Mouse (Mus musculus): Measurements from ENCODE around the gene Rrnad1. TPM values are rescaled to one million over a fixed set of nuclear protein-coding genes. Genes with fewer than 3 reads are reported as not detected.

The Rrnad1 gene
- polyA plus RNA-seq, 1 experiment from 2014 or later = 6.1 TPM

DNA sequence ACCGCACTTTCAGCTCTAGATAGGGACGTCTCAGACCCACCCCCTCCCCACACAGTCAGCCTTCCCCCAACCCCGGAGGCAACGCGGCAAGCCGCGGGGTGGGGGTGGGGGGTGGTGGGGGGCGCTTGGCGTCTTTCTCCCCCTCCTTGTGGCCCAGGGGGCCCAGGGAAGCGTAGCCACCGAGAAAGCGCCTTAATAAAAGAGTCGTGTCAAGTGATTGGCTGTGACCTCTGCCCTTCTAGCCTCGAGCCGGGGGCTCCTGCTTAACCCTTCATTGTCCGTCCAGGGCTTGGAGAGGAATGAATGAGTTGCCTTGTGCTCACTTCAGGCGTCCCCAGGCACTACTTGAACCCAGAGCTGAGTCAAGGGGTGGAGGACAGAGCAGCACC is 17.3 kb upstream of the Rrnad1 start:
- Histone ChIP-seq H3K27me3 (peaks cover 87% of the 10 kb centered on the region), H3K36me3 (peaks cover 3% of the 10 kb centered on the region), H3K4me1 (replicated peaks) (peaks cover 38% of the 10 kb centered on the region), H3K4me3 (replicated peaks) (peak overlapping the region; percentile 22; the same call in 1 of the 2 replicates), H3K9ac (no peak overlapping the region), H3K9me3 (replicated peaks) (no peaks in the 10 kb centered on the region), H3K4me2 (peak overlapping the region; percentile 50), H3K27ac (no peak overlapping the region)
- 0% methylated on average over 15 of the region's 17 CpGs for WGBS (ENCODE audit: insufficient replicate concordance)
- ATAC-seq (ENCODE audit: low read depth) (no peak), DNase-seq (no peak)

DNA sequence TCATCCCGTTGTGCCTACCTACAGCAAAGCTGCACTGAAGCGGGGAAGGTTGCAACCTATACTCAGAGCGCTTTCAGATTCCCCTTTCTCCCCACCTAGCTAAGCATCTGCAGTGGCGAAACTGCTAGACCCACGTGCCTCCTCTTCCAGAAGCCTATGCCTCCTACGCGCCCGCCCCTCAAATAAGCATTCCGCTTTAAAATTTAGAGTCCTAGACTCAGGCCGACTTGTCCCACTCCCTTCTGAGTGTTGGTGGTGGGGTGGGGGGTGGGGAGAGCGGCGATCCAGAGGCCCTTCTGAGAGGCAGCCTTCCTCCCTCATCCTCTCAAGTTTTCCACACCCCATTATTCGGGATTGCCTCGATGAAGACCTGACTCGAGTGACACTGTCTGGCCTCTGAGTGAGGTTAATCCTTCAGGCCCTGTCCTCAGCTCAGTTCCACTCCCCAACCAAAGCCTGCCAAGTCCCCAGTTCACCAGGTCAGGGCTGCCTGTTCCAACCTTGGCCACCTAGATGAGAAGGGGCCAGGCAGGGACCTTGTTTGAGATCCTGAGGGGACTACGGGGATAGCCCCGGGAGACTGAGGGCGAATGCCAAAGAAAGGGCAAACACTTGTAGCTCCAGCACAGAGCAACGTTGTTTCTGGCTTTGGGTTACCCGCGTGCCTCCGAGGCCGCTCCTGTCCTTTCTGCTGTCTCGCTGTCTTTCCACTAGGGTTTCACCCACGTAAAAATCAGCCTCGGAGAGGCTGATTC is 16.7 kb upstream of the Rrnad1 start:
- Histone ChIP-seq H3K4me3 (replicated peaks) (peak overlapping the region; percentile 22; the same call in 1 of the 2 replicates), H3K36me3 (peaks cover 7% of the 10 kb centered on the region), H3K9me3 (replicated peaks) (no peaks in the 10 kb centered on the region), H3K27ac (no peak overlapping the region), H3K27me3 (peaks cover 81% of the 10 kb centered on the region), H3K9ac (no peak overlapping the region), H3K4me1 (replicated peaks) (peaks cover 35% of the 10 kb centered on the region), H3K4me2 (peak overlapping the region; percentile 50)
- 4% methylated on average over 26 of the region's 26 CpGs for WGBS (ENCODE audit: insufficient replicate concordance)
- ATAC-seq (ENCODE audit: low read depth) = no peak
- no peak for DNase-seq

DNA sequence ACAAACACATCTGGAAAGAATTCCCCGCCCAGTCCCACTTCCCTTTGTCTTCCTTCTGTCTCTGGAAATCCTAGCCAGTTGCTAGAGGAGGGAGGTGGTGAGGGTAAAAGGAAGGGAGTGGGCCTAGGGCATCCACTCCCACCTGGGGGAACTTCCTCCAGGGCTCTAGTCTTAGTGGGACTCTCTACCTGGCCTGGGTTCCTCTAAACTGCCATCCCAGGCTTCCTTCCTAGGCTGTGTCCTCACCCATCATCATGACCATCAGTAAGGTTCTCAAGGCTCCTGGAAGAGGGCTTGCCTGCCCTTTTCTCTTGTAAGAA is 16.0 kb upstream of the Rrnad1 start:
- Histone ChIP-seq H3K27ac (no peak overlapping the region), H3K9me3 (replicated peaks) (no peaks in the 10 kb centered on the region), H3K27me3 (peaks cover 74% of the 10 kb centered on the region), H3K36me3 (peaks cover 14% of the 10 kb centered on the region), H3K4me3 (replicated peaks) (no peak overlapping the region), H3K4me2 (no peak overlapping the region), H3K4me1 (replicated peaks) (peaks cover 32% of the 10 kb centered on the region), H3K9ac (no peak overlapping the region)
- no peak for DNase-seq
- WGBS (ENCODE audit: insufficient replicate concordance) = 38% methylated on average over 1 of the region's 1 CpGs
- no peak for ATAC-seq (ENCODE audit: low read depth)

DNA sequence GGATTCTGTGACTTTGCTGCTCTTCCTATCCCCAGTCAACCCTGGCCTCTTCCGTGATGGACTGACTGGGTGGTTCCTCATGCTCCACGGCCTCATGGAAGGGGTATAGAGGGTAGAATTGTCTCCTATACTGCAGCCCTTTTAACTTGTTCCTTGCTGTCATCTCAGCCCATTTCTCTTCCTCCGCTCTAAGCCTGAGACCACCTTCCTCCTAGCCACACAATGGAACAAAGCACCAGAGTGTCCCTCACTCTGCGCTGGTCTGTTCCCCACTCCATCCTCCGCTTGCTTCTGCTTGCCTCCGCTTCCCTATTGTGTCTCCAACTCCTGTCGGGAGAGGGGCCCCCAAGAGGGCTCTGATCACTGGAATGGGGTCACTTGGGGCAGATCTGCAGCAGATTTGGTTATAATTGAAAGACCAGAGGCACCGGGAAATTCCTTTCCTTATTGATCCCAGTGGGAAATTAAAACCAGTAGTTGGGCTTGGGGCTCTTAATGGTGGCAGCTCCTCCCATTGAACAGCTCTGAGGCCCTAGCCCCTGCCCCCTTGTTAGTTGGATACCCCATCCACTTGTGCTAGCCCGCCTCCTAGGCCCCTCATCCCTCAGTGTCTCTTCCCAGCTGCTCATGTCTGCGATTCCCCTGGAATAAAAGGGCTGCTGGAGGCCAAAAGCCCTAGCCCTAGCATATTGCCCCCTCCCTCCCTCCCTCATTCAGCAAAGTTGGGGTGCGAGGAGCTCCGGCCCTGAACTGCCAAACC is 15.4 kb upstream of the Rrnad1 start:
- Histone ChIP-seq H3K4me3 (replicated peaks) (no peak overlapping the region), H3K36me3 (peaks cover 19% of the 10 kb centered on the region), H3K27me3 (peaks cover 69% of the 10 kb centered on the region), H3K27ac (no peak overlapping the region), H3K9ac (no peak overlapping the region), H3K4me2 (no peak overlapping the region), H3K9me3 (replicated peaks) (no peaks in the 10 kb centered on the region), H3K4me1 (replicated peaks) (peaks cover 32% of the 10 kb centered on the region)
- ATAC-seq (ENCODE audit: low read depth) (no peak), DNase-seq (no peak)
- WGBS (ENCODE audit: insufficient replicate concordance) = 29% methylated on average over 12 of the region's 12 CpGs

DNA sequence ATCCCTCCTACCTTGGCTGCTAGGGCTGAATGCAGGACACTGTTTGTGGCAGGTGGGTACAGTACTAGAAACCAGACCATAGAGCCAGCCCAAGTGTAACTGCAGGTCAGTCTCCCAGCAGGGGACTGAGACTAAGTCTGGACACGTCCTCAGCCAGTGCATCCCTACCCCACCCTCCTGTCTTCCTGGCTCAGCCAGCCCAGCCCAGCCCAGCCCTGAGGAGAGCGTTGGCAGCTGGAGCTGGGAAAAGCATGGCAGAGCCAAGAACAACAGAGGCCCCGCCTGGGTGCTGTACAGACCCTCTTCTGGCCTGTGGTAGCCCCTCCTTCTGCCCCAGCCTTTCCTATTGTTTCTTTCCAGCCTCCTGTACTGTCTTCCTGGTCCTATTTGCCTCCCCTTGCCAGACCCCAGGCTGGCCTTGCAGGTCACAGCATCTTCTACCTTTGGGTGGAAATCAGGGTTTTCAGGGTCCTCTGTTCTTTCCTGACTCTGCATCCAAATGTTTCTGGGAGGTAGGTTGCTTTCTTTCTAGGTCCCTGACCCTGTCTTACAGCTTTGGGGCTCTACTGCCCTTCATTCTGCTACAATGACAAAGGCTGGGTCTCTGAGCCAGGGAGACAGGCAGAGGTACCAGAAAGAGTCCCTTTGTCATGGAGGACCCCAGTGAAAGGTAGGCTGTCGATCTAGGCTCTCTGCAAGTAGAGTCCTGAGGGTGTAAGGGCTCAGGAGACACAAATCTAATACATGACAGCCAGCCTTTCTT is 14.5 kb upstream of the Rrnad1 start:
- H3K4me1 ChIP-seq (replicated peaks) = peaks cover 28% of the 10 kb centered on the region
- peaks cover 28% of the 10 kb centered on the region for H3K36me3 ChIP-seq
- no peak overlapping the region for H3K4me2 ChIP-seq
- DNase-seq (no peak), ATAC-seq (ENCODE audit: low read depth) (no peak)
- H3K27ac ChIP-seq = no peak overlapping the region
- no peak overlapping the region for H3K9ac ChIP-seq
- H3K4me3 ChIP-seq (replicated peaks) = no peak overlapping the region
- WGBS (ENCODE audit: insufficient replicate concordance) = 47% methylated on average over 4 of the region's 4 CpGs
- H3K9me3 ChIP-seq (replicated peaks) = no peaks in the 10 kb centered on the region
- peaks cover 59% of the 10 kb centered on the region for H3K27me3 ChIP-seq

DNA sequence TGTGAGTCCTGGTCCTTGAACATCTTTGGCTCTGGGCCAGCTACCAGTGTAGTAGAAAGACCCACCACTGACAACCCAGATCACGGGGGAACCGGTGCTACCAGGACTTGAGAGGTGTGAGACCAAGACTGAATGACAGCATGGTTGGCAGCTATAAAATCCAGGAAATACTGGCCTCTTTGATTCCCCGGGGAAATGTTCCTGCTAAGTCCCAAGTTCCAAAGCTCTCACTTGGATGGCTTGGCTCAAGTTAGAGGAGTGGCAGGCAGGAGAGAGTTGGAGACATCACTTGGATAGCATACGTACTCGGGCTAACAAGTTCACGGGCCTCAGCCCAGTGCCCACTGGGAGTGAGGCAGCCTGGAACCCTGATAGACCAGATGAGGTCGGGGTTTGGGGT is 13.1 kb upstream of the Rrnad1 start:
- Histone ChIP-seq H3K4me3 (replicated peaks) (no peak overlapping the region), H3K4me2 (no peak overlapping the region), H3K9ac (no peak overlapping the region), H3K9me3 (replicated peaks) (no peaks in the 10 kb centered on the region), H3K27me3 (peaks cover 45% of the 10 kb centered on the region), H3K27ac (no peak overlapping the region), H3K36me3 (peaks cover 42% of the 10 kb centered on the region), H3K4me1 (replicated peaks) (peaks cover 17% of the 10 kb centered on the region)
- 75% methylated on average over 7 of the region's 7 CpGs for WGBS (ENCODE audit: insufficient replicate concordance)
- no peak for ATAC-seq (ENCODE audit: low read depth)
- DNase-seq = no peak

DNA sequence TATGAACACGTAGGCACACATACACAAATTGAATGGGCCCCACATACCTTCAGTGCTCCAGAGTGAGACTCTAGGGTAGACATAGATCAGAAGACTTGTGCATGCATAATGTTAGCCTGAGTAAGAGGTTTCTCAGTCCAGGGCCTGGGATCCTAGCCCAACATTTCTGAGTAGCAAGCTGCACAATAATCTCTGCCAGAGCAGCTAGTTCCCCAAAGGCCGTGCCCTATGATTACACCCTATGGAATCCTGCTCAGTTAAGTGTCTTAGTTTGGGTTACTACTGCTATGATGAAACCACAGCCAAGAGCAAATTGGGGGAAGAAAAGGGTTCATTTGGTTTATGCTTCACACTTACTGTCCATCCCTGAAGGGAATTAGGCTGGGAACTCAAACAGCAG is 12.0 kb upstream of the Rrnad1 start:
- Histone ChIP-seq H3K4me2 (no peak overlapping the region), H3K36me3 (peaks cover 53% of the 10 kb centered on the region)
- WGBS (ENCODE audit: insufficient replicate concordance) = 84% methylated on average over 2 of the region's 2 CpGs

DNA sequence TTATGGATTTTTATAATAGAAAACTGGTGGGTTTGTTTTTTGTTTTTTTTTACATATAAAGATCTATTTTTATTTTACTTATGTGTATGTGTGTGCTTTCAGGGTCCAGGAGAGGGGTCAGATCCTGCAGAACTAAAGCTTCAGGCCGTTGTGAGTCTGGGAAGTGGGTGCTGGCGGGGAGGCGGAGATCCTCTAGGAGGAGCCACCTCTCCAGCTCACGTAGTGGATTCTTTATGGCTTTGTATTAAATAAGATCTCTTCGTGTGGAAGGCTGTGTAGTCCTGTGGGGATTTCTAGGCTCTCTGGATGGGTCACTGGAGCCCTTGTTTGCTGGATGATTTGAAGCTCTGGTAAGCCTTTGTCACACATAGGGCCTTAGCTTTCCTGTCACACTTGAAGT is 10.1 kb upstream of the Rrnad1 start:
- WGBS (ENCODE audit: insufficient replicate concordance) = 78% methylated on average over 5 of the region's 5 CpGs
- Histone ChIP-seq H3K36me3 (peaks cover 71% of the 10 kb centered on the region), H3K9ac (no peak overlapping the region), H3K4me2 (no peak overlapping the region), H3K27me3 (peaks cover 15% of the 10 kb centered on the region), H3K27ac (no peak overlapping the region), H3K9me3 (replicated peaks) (no peaks in the 10 kb centered on the region), H3K4me3 (replicated peaks) (no peak overlapping the region), H3K4me1 (replicated peaks) (peaks cover 9% of the 10 kb centered on the region)
- DNase-seq = no peak
- ATAC-seq (ENCODE audit: low read depth) = no peak

More for the DNA sequence above, 12.0 kb upstream of the Rrnad1 start:
- H3K27ac ChIP-seq = no peak overlapping the region
- DNase-seq = no peak
- peaks cover 34% of the 10 kb centered on the region for H3K27me3 ChIP-seq
- peaks cover 6% of the 10 kb centered on the region for H3K4me1 ChIP-seq (replicated peaks)
- H3K9me3 ChIP-seq (replicated peaks) = no peaks in the 10 kb centered on the region
- no peak for ATAC-seq (ENCODE audit: low read depth)
- H3K9ac ChIP-seq = no peak overlapping the region
- no peak overlapping the region for H3K4me3 ChIP-seq (replicated peaks)

DNA sequence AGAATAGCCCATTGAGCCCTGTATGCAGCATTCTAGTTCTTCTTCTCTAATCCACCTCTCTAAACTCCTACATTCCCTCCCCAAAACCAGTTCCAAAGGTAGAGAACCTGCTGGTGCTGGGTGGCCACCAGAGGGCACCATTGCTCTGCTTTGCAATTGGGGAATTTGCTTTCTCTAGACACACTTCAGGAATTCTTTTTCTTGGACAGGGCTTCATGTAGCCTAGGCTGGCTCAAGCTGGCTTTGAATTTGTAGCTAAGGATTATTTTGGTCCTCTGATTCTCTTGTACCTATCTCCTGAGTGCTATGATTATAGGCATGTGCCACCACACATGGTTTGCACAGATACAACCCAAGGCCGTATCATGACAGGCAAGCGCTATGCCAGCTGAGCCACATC is 5.3 kb upstream of the Rrnad1 start:
- 93% methylated on average over 2 of the region's 2 CpGs for WGBS (ENCODE audit: insufficient replicate concordance)
- Histone ChIP-seq H3K4me2 (no peak overlapping the region), H3K9me3 (replicated peaks) (no peaks in the 10 kb centered on the region), H3K27ac (no peak overlapping the region), H3K4me3 (replicated peaks) (no peak overlapping the region), H3K36me3 (peaks cover 92% of the 10 kb centered on the region), H3K9ac (no peak overlapping the region), H3K27me3 (no peaks in the 10 kb centered on the region), H3K4me1 (replicated peaks) (peaks cover 49% of the 10 kb centered on the region)
- peak; percentile 40 for DNase-seq
- ATAC-seq (ENCODE audit: low read depth) = no peak

DNA sequence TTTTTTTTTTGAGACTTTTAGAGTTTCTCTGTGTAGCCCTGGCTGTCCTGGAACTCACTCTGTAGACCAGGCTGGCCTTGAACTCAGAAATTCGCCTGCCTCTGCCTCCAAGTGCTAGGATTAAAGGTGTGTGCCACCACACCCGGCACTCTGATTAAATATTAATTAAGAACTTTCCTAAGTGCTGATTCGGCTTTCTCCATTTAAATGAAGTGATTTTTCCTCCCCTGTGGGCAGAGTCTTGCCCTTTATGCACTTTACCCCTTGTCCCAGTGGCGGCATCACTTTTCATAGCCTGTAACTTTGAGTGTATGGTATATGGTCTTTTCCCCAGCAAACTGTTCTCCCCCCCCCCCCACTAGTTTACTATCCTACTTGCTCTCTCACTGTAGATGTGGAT is 4.7 kb upstream of the Rrnad1 start:
- DNase-seq (no peak), ATAC-seq (ENCODE audit: low read depth) (no peak)

DNA sequence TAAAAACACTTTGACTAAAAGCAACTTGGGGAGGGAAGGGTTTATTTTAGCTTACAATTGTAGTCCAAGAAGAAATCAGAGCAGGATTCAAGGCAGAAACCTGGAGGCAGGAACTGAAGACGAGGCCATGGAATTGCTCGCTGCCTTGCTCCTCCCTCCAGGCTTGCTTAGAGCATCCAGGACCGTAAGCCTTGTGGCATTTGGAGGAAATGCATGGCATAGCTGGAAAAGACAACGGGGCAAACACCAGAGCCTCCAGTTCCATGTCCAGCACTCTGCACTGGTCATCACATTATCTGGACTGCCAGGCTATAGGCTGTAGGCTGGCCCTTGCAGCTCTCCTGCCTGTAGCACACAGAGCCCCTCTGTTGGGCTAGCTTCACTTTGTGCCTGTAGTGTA is 4.0 kb upstream of the Rrnad1 start:
- 71% methylated on average over 4 of the region's 4 CpGs for WGBS (ENCODE audit: insufficient replicate concordance)
- no peak for DNase-seq
- Histone ChIP-seq H3K4me3 (replicated peaks) (no peak overlapping the region), H3K36me3 (peaks cover 80% of the 10 kb centered on the region), H3K9ac (no peak overlapping the region), H3K27ac (no peak overlapping the region), H3K4me2 (no peak overlapping the region), H3K4me1 (replicated peaks) (peaks cover 51% of the 10 kb centered on the region), H3K27me3 (no peaks in the 10 kb centered on the region), H3K9me3 (replicated peaks) (no peaks in the 10 kb centered on the region)
- ATAC-seq (ENCODE audit: low read depth) = no peak

More for the DNA sequence above, 4.7 kb upstream of the Rrnad1 start:
- Histone ChIP-seq H3K36me3 (peaks cover 87% of the 10 kb centered on the region), H3K27me3 (no peaks in the 10 kb centered on the region), H3K27ac (no peak overlapping the region), H3K4me3 (replicated peaks) (no peak overlapping the region), H3K4me2 (no peak overlapping the region), H3K4me1 (replicated peaks) (peaks cover 51% of the 10 kb centered on the region), H3K9ac (no peak overlapping the region), H3K9me3 (replicated peaks) (no peaks in the 10 kb centered on the region)
- WGBS (ENCODE audit: insufficient replicate concordance) = 74% methylated on average over 4 of the region's 4 CpGs
